10 mouse cellular contexts compared by ENCODE assay signal in genomic region chr2:26039951-26040350, GRCm38 (mm10). TPM values are rescaled to one million over a fixed set of nuclear protein-coding genes. Genes with fewer than 3 reads are reported as not detected.
DNase-seq lines count a peak whose midpoint lies in the region; ATAC-seq lines count a peak whose summit lies in the region.
"Had no signal": no experiment of that assay in that cellular context is flagged by ENCODE, and none has a peak within 500 bp of the region (broad histone marks: within the 10 kb centered on the region; RNA-seq: fewer than 3 reads in every experiment).

No protein-coding gene starts in this region.

- H3K4me2 ChIP-seq in forebrain, embryonic 13.5 days: no peak overlapping the region; the same call in 1 of the 2 replicates
- H3K4me2 ChIP-seq in midbrain, embryonic 11.5 days: no peak overlapping the region
- H3K4me2 ChIP-seq in midbrain, embryonic 15.5 days: no peak overlapping the region
- H3K4me2 ChIP-seq: heart, embryonic 15.5 days had no signal

- DNase-seq in forebrain, embryonic 10.5 days (ENCODE audit: extremely low spot score, low spot score): no peak
- peak; percentile 80 for DNase-seq in midbrain, embryonic 11.5 days (ENCODE audit: low spot score, missing footprints)
- peak; percentile 45 to 46 for DNase-seq in frontal cortex, postnatal 14 days (ENCODE audit: low spot score in 2 of 2)
- DNase-seq in right cerebral cortex, adult 18-20 months: peak; percentile 64
- no peak for DNase-seq in thymus, postnatal 36 days

- H3K27me3 ChIP-seq in forebrain, embryonic 13.5 days: 0 out of 2 replicates have a peak, but pooled peaks cover 5% of the 10 kb centered on the region
- H3K27me3 ChIP-seq in forebrain, embryonic 10.5 days (ENCODE audit: poor library complexity, severe bottlenecking): peaks cover 6% of the 10 kb centered on the region; the same call in 1 of the 2 replicates
- H3K27me3 ChIP-seq in midbrain, embryonic 11.5 days (ENCODE audit: control insufficient read depth, insufficient read depth, low read length): no peaks in the 10 kb centered on the region
- H3K27me3 ChIP-seq in midbrain, embryonic 15.5 days (replicated peaks): no peaks in the 10 kb centered on the region

- no peak overlapping the region for H3K9ac ChIP-seq in forebrain, embryonic 13.5 days
- no peak overlapping the region for H3K9ac ChIP-seq in midbrain, embryonic 11.5 days (ENCODE audit: low read length)
- no peak overlapping the region for H3K9ac ChIP-seq in midbrain, embryonic 15.5 days
- H3K9ac ChIP-seq: heart, embryonic 15.5 days had no signal

- H3K36me3 ChIP-seq in forebrain, embryonic 13.5 days (ENCODE audit: poor library complexity, severe bottlenecking): no peaks in the 10 kb centered on the region
- no peaks in the 10 kb centered on the region for H3K36me3 ChIP-seq in forebrain, embryonic 10.5 days (replicated peaks)
- H3K36me3 ChIP-seq in midbrain, embryonic 11.5 days (ENCODE audit: control insufficient read depth, insufficient read depth, low read length): no peaks in the 10 kb centered on the region
- H3K36me3 ChIP-seq in midbrain, embryonic 15.5 days (replicated peaks): no peaks in the 10 kb centered on the region
- H3K36me3 ChIP-seq: heart, embryonic 15.5 days had no signal

- peak; percentile 51; the same call in 1 of the 2 replicates for ATAC-seq in forebrain, embryonic 13.5 days
- ATAC-seq in midbrain, embryonic 11.5 days (ENCODE audit: low FRiP score): no peak
- no peak for ATAC-seq in midbrain, embryonic 15.5 days (replicated peaks)
- no peak for ATAC-seq in granulocyte monocyte progenitor cell, adult 5-6 weeks (replicated peaks; ENCODE audit: poor library complexity, severe bottlenecking)

- H3K4me3 ChIP-seq in forebrain, embryonic 13.5 days: no peak overlapping the region
- no peak overlapping the region for H3K4me3 ChIP-seq in forebrain, embryonic 10.5 days
- H3K4me3 ChIP-seq in midbrain, embryonic 11.5 days (ENCODE audit: low read depth, low read length): no peak overlapping the region
- H3K4me3 ChIP-seq in midbrain, embryonic 15.5 days: no peak overlapping the region
- H3K4me3 ChIP-seq: heart, embryonic 15.5 days had no signal

- no peak overlapping the region for H3K27ac ChIP-seq in forebrain, embryonic 13.5 days
- H3K27ac ChIP-seq in forebrain, embryonic 10.5 days: no peak overlapping the region
- H3K27ac ChIP-seq in midbrain, embryonic 11.5 days (ENCODE audit: low read depth, low read length): no peak overlapping the region
- H3K27ac ChIP-seq in midbrain, embryonic 15.5 days: no peak overlapping the region
- H3K27ac ChIP-seq: heart, embryonic 15.5 days; macrophage had no signal

- WGBS in forebrain, embryonic 13.5 days: 50% methylated on average over 14 of the region's 14 CpGs
- WGBS in forebrain, embryonic 10.5 days: 81% methylated on average over 14 of the region's 14 CpGs
- WGBS in midbrain, embryonic 11.5 days: 83% methylated on average over 14 of the region's 14 CpGs
- WGBS in midbrain, embryonic 15.5 days: 54% methylated on average over 14 of the region's 14 CpGs

- H3K4me1 ChIP-seq in forebrain, embryonic 13.5 days: peaks cover 7% of the 10 kb centered on the region; the same call in 1 of the 2 replicates
- peaks cover 8% of the 10 kb centered on the region; the same call in 1 of the 2 replicates for H3K4me1 ChIP-seq in forebrain, embryonic 10.5 days
- no peaks in the 10 kb centered on the region for H3K4me1 ChIP-seq in midbrain, embryonic 11.5 days (ENCODE audit: control insufficient read depth, insufficient read depth, low read length)
- 0 out of 2 replicates have a peak, but pooled peaks cover 3% of the 10 kb centered on the region for H3K4me1 ChIP-seq in midbrain, embryonic 15.5 days

- H3K9me3 ChIP-seq in forebrain, embryonic 13.5 days (replicated peaks): no peaks in the 10 kb centered on the region
- H3K9me3 ChIP-seq in forebrain, embryonic 10.5 days: no peaks in the 10 kb centered on the region
- no peaks in the 10 kb centered on the region for H3K9me3 ChIP-seq in midbrain, embryonic 11.5 days (ENCODE audit: control insufficient read depth, low read length)
- H3K9me3 ChIP-seq in midbrain, embryonic 15.5 days: no peaks in the 10 kb centered on the region
- H3K9me3 ChIP-seq: heart, embryonic 15.5 days had no signal

RNA-seq across cellular contexts. Expression of gene Ubac1, which starts 18.4 kb away (rescaled TPM):
- 83.8 and 89.3 TPM in 2 replicates for polyA plus RNA-seq in forebrain, embryonic 13.5 days (2015; fragmentation: Nextera tagmentation; extraction: Ambion mirVana)
- 85.3 and 86.2 TPM in 2 replicates for polyA plus RNA-seq in forebrain, embryonic 10.5 days (2016; fragmentation: Nextera tagmentation; extraction: Ambion mirVana)
- polyA plus RNA-seq in midbrain, embryonic 11.5 days (2014; fragmentation: Nextera tagmentation; extraction: Ambion mirVana): 96.1 and 101 TPM in 2 replicates
- polyA plus RNA-seq in midbrain, embryonic 15.5 days (2015; fragmentation: Nextera tagmentation; extraction: Ambion mirVana): 132 and 139 TPM in 2 replicates
- 45.2 and 61.7 TPM in 2 replicates for total RNA-seq in granulocyte monocyte progenitor cell, adult 5-6 weeks (2014; fragmentation: Nextera tagmentation)
- 33.0 and 48.3 TPM in 2 replicates for total RNA-seq in granulocyte monocyte progenitor cell, adult 5-6 weeks (2017)

RNA-seq across cellular contexts. Expression of gene Camsap1, which starts 56.9 kb away (rescaled TPM):
- polyA plus RNA-seq in forebrain, embryonic 13.5 days (2015; fragmentation: Nextera tagmentation; extraction: Ambion mirVana): 30.7 and 35.1 TPM in 2 replicates
- 24.5 and 28.9 TPM in 2 replicates for polyA plus RNA-seq in forebrain, embryonic 10.5 days (2016; fragmentation: Nextera tagmentation; extraction: Ambion mirVana)
- 34.4 and 46.8 TPM in 2 replicates for polyA plus RNA-seq in midbrain, embryonic 11.5 days (2014; fragmentation: Nextera tagmentation; extraction: Ambion mirVana)
- 88.1 and 99.8 TPM in 2 replicates for polyA plus RNA-seq in midbrain, embryonic 15.5 days (2015; fragmentation: Nextera tagmentation; extraction: Ambion mirVana)
- 14.8 and 21.9 TPM in 2 replicates for total RNA-seq in granulocyte monocyte progenitor cell, adult 5-6 weeks (2014; fragmentation: Nextera tagmentation)
- total RNA-seq in granulocyte monocyte progenitor cell, adult 5-6 weeks (2017): 8.3 and 12.9 TPM in 2 replicates

Comparison
In these comparisons a context has a peak if more than half of its experiments do, and no peak if none do; other contexts are left out.
1. DNase-seq: peak in midbrain, embryonic 11.5 days (single experiment), frontal cortex, postnatal 14 days (2 of 2) and right cerebral cortex, adult 18-20 months (single experiment); none in forebrain, embryonic 10.5 days (single experiment) and thymus, postnatal 36 days (0 of 2).